Mouse (Mus musculus): Measurements from ENCODE around the gene Zranb3. TPM values are rescaled to one million over a fixed set of nuclear protein-coding genes. Genes with fewer than 3 reads are reported as not detected.

The Zranb3 gene
- polyA plus RNA-seq, 1 experiment: 7.6 TPM

- H3K4me1 ChIP-seq (ENCODE audit: control insufficient read depth, insufficient read depth, low read length): no peaks in the 10 kb centered on the region
- no peak overlapping the region for H3K4me3 ChIP-seq (replicated peaks; ENCODE audit: control insufficient read depth, low read depth, low read length)
- TF ChIP-seq CTCF (IDR thresholded peaks at IDR 0.05; ENCODE audit: control insufficient read depth, insufficient read depth, low read length) (no peak), POLR2A (IDR thresholded peaks at IDR 0.05; ENCODE audit: borderline replicate concordance, control insufficient read depth, low read depth, low read length) (no peak)
- 67% methylated on average over 1 of the region's 2 CpGs for WGBS
- no peak overlapping the region for H3K27ac ChIP-seq (ENCODE audit: control insufficient read depth, insufficient read depth, low read depth, low read length, poor library complexity)
Measured at GRCm38 (mm10) chr1:128094686-128095085, 8.2 kb downstream of the Zranb3 start.

GRCm38 (mm10) chr1:128082800-128083199 lies 20.0 kb downstream of the Zranb3 start:
- 92% methylated on average over 7 of the region's 7 CpGs for WGBS
- Histone ChIP-seq H3K27ac (ENCODE audit: control insufficient read depth, insufficient read depth, low read depth, low read length, poor library complexity) (no peak overlapping the region), H3K4me3 (replicated peaks; ENCODE audit: control insufficient read depth, low read depth, low read length) (no peak overlapping the region), H3K4me1 (ENCODE audit: control insufficient read depth, insufficient read depth, low read length) (no peaks in the 10 kb centered on the region)
- TF ChIP-seq CTCF (IDR thresholded peaks at IDR 0.05; ENCODE audit: control insufficient read depth, insufficient read depth, low read length) (no peak), POLR2A (IDR thresholded peaks at IDR 0.05; ENCODE audit: borderline replicate concordance, control insufficient read depth, low read depth, low read length) (no peak)

- Histone ChIP-seq H3K4me1 (ENCODE audit: control insufficient read depth, insufficient read depth, low read length) (no peaks in the 10 kb centered on the region), H3K27ac (ENCODE audit: control insufficient read depth, insufficient read depth, low read depth, low read length, poor library complexity) (no peak overlapping the region), H3K4me3 (replicated peaks; ENCODE audit: control insufficient read depth, low read depth, low read length) (no peak overlapping the region)
- TF ChIP-seq POLR2A (IDR thresholded peaks at IDR 0.05; ENCODE audit: borderline replicate concordance, control insufficient read depth, low read depth, low read length) (no peak), CTCF (IDR thresholded peaks at IDR 0.05; ENCODE audit: control insufficient read depth, insufficient read depth, low read length) (no peak)
- WGBS: 90% methylated on average over 7 of the region's 7 CpGs
Measured at GRCm38 (mm10) chr1:128081873-128082272, 21.0 kb downstream of the Zranb3 start.

GRCm38 (mm10) chr1:128080936-128081696 lies 21.7 kb downstream of the Zranb3 start:
- no peak overlapping the region for H3K4me3 ChIP-seq (replicated peaks; ENCODE audit: control insufficient read depth, low read depth, low read length)
- TF ChIP-seq CTCF (IDR thresholded peaks at IDR 0.05; ENCODE audit: control insufficient read depth, insufficient read depth, low read length) (no peak), POLR2A (IDR thresholded peaks at IDR 0.05; ENCODE audit: borderline replicate concordance, control insufficient read depth, low read depth, low read length) (no peak)
- H3K4me1 ChIP-seq (ENCODE audit: control insufficient read depth, insufficient read depth, low read length): no peaks in the 10 kb centered on the region
- no peak overlapping the region for H3K27ac ChIP-seq (ENCODE audit: control insufficient read depth, insufficient read depth, low read depth, low read length, poor library complexity)
- WGBS: 81% methylated on average over 5 of the region's 5 CpGs

- 94% methylated on average over 1 of the region's 1 CpGs for WGBS
- H3K4me3 ChIP-seq (replicated peaks; ENCODE audit: control insufficient read depth, low read depth, low read length): no peak overlapping the region
- no peaks in the 10 kb centered on the region for H3K4me1 ChIP-seq (ENCODE audit: control insufficient read depth, insufficient read depth, low read length)
- TF ChIP-seq POLR2A (IDR thresholded peaks at IDR 0.05; ENCODE audit: borderline replicate concordance, control insufficient read depth, low read depth, low read length) (no peak), CTCF (IDR thresholded peaks at IDR 0.05; ENCODE audit: control insufficient read depth, insufficient read depth, low read length) (no peak)
- no peak overlapping the region for H3K27ac ChIP-seq (ENCODE audit: control insufficient read depth, insufficient read depth, low read depth, low read length, poor library complexity)
Measured at GRCm38 (mm10) chr1:128078646-128079045, 24.2 kb downstream of the Zranb3 start.

- TF ChIP-seq POLR2A (IDR thresholded peaks at IDR 0.05; ENCODE audit: borderline replicate concordance, control insufficient read depth, low read depth, low read length) (no peak), CTCF (IDR thresholded peaks at IDR 0.05; ENCODE audit: control insufficient read depth, insufficient read depth, low read length) (no peak)
- no peak overlapping the region for H3K4me3 ChIP-seq (replicated peaks; ENCODE audit: control insufficient read depth, low read depth, low read length)
- H3K27ac ChIP-seq (ENCODE audit: control insufficient read depth, insufficient read depth, low read depth, low read length, poor library complexity): no peak overlapping the region
- no peaks in the 10 kb centered on the region for H3K4me1 ChIP-seq (ENCODE audit: control insufficient read depth, insufficient read depth, low read length)
- WGBS: 85% methylated on average over 2 of the region's 2 CpGs
Measured at GRCm38 (mm10) chr1:128077788-128078187, 25.1 kb downstream of the Zranb3 start.

GRCm38 (mm10) chr1:128076791-128077479 lies 25.9 kb downstream of the Zranb3 start:
- no peak overlapping the region for H3K27ac ChIP-seq (ENCODE audit: control insufficient read depth, insufficient read depth, low read depth, low read length, poor library complexity)
- H3K4me1 ChIP-seq (ENCODE audit: control insufficient read depth, insufficient read depth, low read length): no peaks in the 10 kb centered on the region
- WGBS: 74% methylated on average over 8 of the region's 8 CpGs
- TF ChIP-seq POLR2A (IDR thresholded peaks at IDR 0.05; ENCODE audit: borderline replicate concordance, control insufficient read depth, low read depth, low read length) (no peak), CTCF (IDR thresholded peaks at IDR 0.05; ENCODE audit: control insufficient read depth, insufficient read depth, low read length) (no peak)
- no peak overlapping the region for H3K4me3 ChIP-seq (replicated peaks; ENCODE audit: control insufficient read depth, low read depth, low read length)

- TF ChIP-seq POLR2A (IDR thresholded peaks at IDR 0.05; ENCODE audit: borderline replicate concordance, control insufficient read depth, low read depth, low read length): no peak
- WGBS: 86% methylated on average over 6 of the region's 6 CpGs
- no peak overlapping the region for H3K27ac ChIP-seq (ENCODE audit: control insufficient read depth, insufficient read depth, low read depth, low read length, poor library complexity)
- peaks cover 2% of the 10 kb centered on the region; the same call in 1 of the 2 replicates for H3K4me1 ChIP-seq (ENCODE audit: control insufficient read depth, insufficient read depth, low read length)
- H3K4me3 ChIP-seq (replicated peaks; ENCODE audit: control insufficient read depth, low read depth, low read length): no peak overlapping the region
Measured at GRCm38 (mm10) chr1:128073051-128073450, 29.8 kb downstream of the Zranb3 start.

Data from bone marrow, adult 2 months (tissue).